14 mouse cellular contexts compared by ENCODE assay signal in genomic region chr17:83809197-83809829, GRCm38 (mm10). TPM values are rescaled to one million over a fixed set of nuclear protein-coding genes. Genes with fewer than 3 reads are reported as not detected.
DNase-seq lines count a peak whose midpoint lies in the region; ATAC-seq and TF ChIP-seq lines count a peak whose summit lies in the region.
"Had no signal": no experiment of that assay in that cellular context is flagged by ENCODE, and none has a peak within 500 bp of the region (broad histone marks: within the 10 kb centered on the region; RNA-seq: fewer than 3 reads in every experiment).

No protein-coding gene starts in this region.

- WGBS in embryonic facial prominence, embryonic 11.5 days, result 89% methylated on average over 17 of the region's 17 CpGs
- 89% methylated on average over 17 of the region's 17 CpGs for WGBS in embryonic facial prominence, embryonic 10.5 days
- WGBS in intestine, embryonic 16.5 days, result 90% methylated on average over 17 of the region's 17 CpGs
- WGBS in kidney, embryonic 14.5 days, result 81% methylated on average over 17 of the region's 17 CpGs

- intact Hi-C loops in gastrocnemius, adult 2 months (cut with DNase I), result no loop called here

- TF ChIP-seq CTCF in G1E (IDR thresholded peaks at IDR 0.05; ENCODE audit: low read depth, low read length), result no peak
- no peak for TF ChIP-seq CTCF in gastrocnemius, adult 2 months (IDR thresholded peaks at IDR 0.05)

- H3K27me3 ChIP-seq in embryonic facial prominence, embryonic 11.5 days (ENCODE audit: control insufficient read depth, insufficient read depth, low read length), result no peaks in the 10 kb centered on the region
- no peaks in the 10 kb centered on the region for H3K27me3 ChIP-seq in embryonic facial prominence, embryonic 10.5 days (replicated peaks; ENCODE audit: low read depth, poor library complexity, severe bottlenecking)
- H3K27me3 ChIP-seq in G1E (ENCODE audit: insufficient read depth, low read length), result no peaks in the 10 kb centered on the region
- H3K27me3 ChIP-seq in intestine, embryonic 16.5 days (replicated peaks; ENCODE audit: control insufficient read depth, insufficient read depth, low read length), result no peaks in the 10 kb centered on the region
- no peaks in the 10 kb centered on the region for H3K27me3 ChIP-seq in kidney, embryonic 14.5 days (ENCODE audit: control insufficient read depth, insufficient read depth, low read length)
- H3K27me3 ChIP-seq: embryonic facial prominence, embryonic 13.5 days had no signal

- no peak overlapping the region for H3K4me3 ChIP-seq in embryonic facial prominence, embryonic 11.5 days (ENCODE audit: low read depth, low read length)
- H3K4me3 ChIP-seq in embryonic facial prominence, embryonic 10.5 days, result no peak overlapping the region
- H3K4me3 ChIP-seq in G1E (ENCODE audit: low read depth, low read length), result peak overlapping the region; percentile 54; the same call in 1 of the 2 replicates
- no peak overlapping the region for H3K4me3 ChIP-seq in intestine, embryonic 16.5 days (ENCODE audit: low read length)
- no peak overlapping the region for H3K4me3 ChIP-seq in gastrocnemius, adult 2 months
- no peak overlapping the region for H3K4me3 ChIP-seq in kidney, embryonic 14.5 days (ENCODE audit: low read length)
- H3K4me3 ChIP-seq: embryonic facial prominence, embryonic 13.5 days; heart, adult 2 months; hindbrain, embryonic 10.5 days had no signal

- H3K4me1 ChIP-seq in embryonic facial prominence, embryonic 11.5 days (ENCODE audit: control insufficient read depth, insufficient read depth, low read length), result no peaks in the 10 kb centered on the region
- H3K4me1 ChIP-seq in embryonic facial prominence, embryonic 10.5 days, result 0 out of 2 replicates have a peak, but pooled peaks cover 3% of the 10 kb centered on the region
- H3K4me1 ChIP-seq in G1E (ENCODE audit: insufficient read depth, low read depth, low read length), result peaks cover 50% of the 10 kb centered on the region
- H3K4me1 ChIP-seq in intestine, embryonic 16.5 days (ENCODE audit: control insufficient read depth, insufficient read depth, low read length), result no peaks in the 10 kb centered on the region
- no peaks in the 10 kb centered on the region for H3K4me1 ChIP-seq in kidney, embryonic 14.5 days (ENCODE audit: control insufficient read depth, insufficient read depth, low read length)
- H3K4me1 ChIP-seq: embryonic facial prominence, embryonic 13.5 days had no signal

- H3K36me3 ChIP-seq in embryonic facial prominence, embryonic 11.5 days (replicated peaks; ENCODE audit: control insufficient read depth, insufficient read depth, low read depth, low read length), result no peaks in the 10 kb centered on the region
- peaks cover 25% of the 10 kb centered on the region for H3K36me3 ChIP-seq in embryonic facial prominence, embryonic 10.5 days (replicated peaks)
- peaks cover 58% of the 10 kb centered on the region for H3K36me3 ChIP-seq in G1E (replicated peaks)
- peaks cover 10% of the 10 kb centered on the region for H3K36me3 ChIP-seq in intestine, embryonic 16.5 days (ENCODE audit: control insufficient read depth, insufficient read depth, low read length)
- peaks cover 2% of the 10 kb centered on the region; the same call in 1 of the 2 replicates for H3K36me3 ChIP-seq in kidney, embryonic 14.5 days (ENCODE audit: control insufficient read depth, insufficient read depth, low read length)

- H3K9me3 ChIP-seq in embryonic facial prominence, embryonic 11.5 days (replicated peaks; ENCODE audit: control insufficient read depth, low read length), result no peaks in the 10 kb centered on the region
- no peaks in the 10 kb centered on the region for H3K9me3 ChIP-seq in embryonic facial prominence, embryonic 10.5 days
- no peaks in the 10 kb centered on the region for H3K9me3 ChIP-seq in G1E (replicated peaks)
- H3K9me3 ChIP-seq in intestine, embryonic 16.5 days (ENCODE audit: control insufficient read depth, low read length), result no peaks in the 10 kb centered on the region
- H3K9me3 ChIP-seq in kidney, embryonic 14.5 days (ENCODE audit: control insufficient read depth, low read length), result no peaks in the 10 kb centered on the region
- H3K9me3 ChIP-seq: embryonic facial prominence, embryonic 13.5 days; hindbrain, embryonic 10.5 days had no signal

- H3K9ac ChIP-seq in embryonic facial prominence, embryonic 11.5 days (replicated peaks; ENCODE audit: low read length), result no peak overlapping the region
- no peak overlapping the region for H3K9ac ChIP-seq in intestine, embryonic 16.5 days (ENCODE audit: low read depth, low read length)
- H3K9ac ChIP-seq in kidney, embryonic 14.5 days (ENCODE audit: low read depth, low read length), result no peak overlapping the region
- H3K9ac ChIP-seq: embryonic facial prominence, embryonic 13.5 days had no signal

- DNase-seq in embryonic facial prominence, embryonic 11.5 days (ENCODE audit: low spot score), result no peak
- no peak for DNase-seq in embryonic facial prominence, embryonic 10.5 days (ENCODE audit: low spot score)
- peak; percentile 66 for DNase-seq in G1E (ENCODE audit: low spot score)
- no peak for DNase-seq in gastrocnemius, adult 8-10 months (ENCODE audit: low spot score in 2 of 2)
- no peak for DNase-seq in gastrocnemius, adult 2 months
- DNase-seq: adrenal gland, postnatal 10 days; cerebellum, adult 2 months; heart, adult 2 months; kidney, postnatal 4 days had no signal

- no peak overlapping the region for H3K27ac ChIP-seq in embryonic facial prominence, embryonic 11.5 days (replicated peaks; ENCODE audit: low read depth, low read length)
- no peak overlapping the region for H3K27ac ChIP-seq in embryonic facial prominence, embryonic 10.5 days (replicated peaks)
- H3K27ac ChIP-seq in intestine, embryonic 16.5 days (ENCODE audit: low read length), result no peak overlapping the region
- no peak overlapping the region for H3K27ac ChIP-seq in gastrocnemius, adult 2 months
- H3K27ac ChIP-seq in kidney, embryonic 14.5 days (ENCODE audit: low read depth, low read length), result no peak overlapping the region
- H3K27ac ChIP-seq: embryonic facial prominence, embryonic 13.5 days; heart, adult 2 months; hindbrain, embryonic 10.5 days had no signal

- H3K4me2 ChIP-seq in embryonic facial prominence, embryonic 11.5 days (ENCODE audit: low read depth, low read length), result no peak overlapping the region
- no peak overlapping the region for H3K4me2 ChIP-seq in intestine, embryonic 16.5 days (ENCODE audit: low read depth, low read length)
- no peak overlapping the region for H3K4me2 ChIP-seq in kidney, embryonic 14.5 days (replicated peaks; ENCODE audit: low read depth, low read length)
- H3K4me2 ChIP-seq: embryonic facial prominence, embryonic 13.5 days had no signal

- 0 out of 2 replicates have a peak, but pooled peaks have one; percentile 41 for ATAC-seq in embryonic facial prominence, embryonic 11.5 days (replicated peaks; ENCODE audit: insufficient number of reproducible peaks, low FRiP score, low TSS enrichment, low read depth)
- peak; percentile 80 for ATAC-seq in G1E (ENCODE audit: extremely low read depth, insufficient number of reproducible peaks, low FRiP score, poor library complexity, severe bottlenecking)
- ATAC-seq in intestine, embryonic 16.5 days, result peak; percentile 63; the same call in 1 of the 2 replicates
- ATAC-seq in neutrophil, adult 5-6 weeks (ENCODE audit: extremely low read depth, insufficient number of reproducible peaks, low FRiP score, poor library complexity, severe bottlenecking), result peak; percentile 31; the same call in 1 of the 2 replicates
- no peak for ATAC-seq in kidney, embryonic 14.5 days (ENCODE audit: low FRiP score, low TSS enrichment)

RNA-seq across cellular contexts. Expression of gene Haao, which starts 38.5 kb away (rescaled TPM):
- polyA plus RNA-seq in embryonic facial prominence, embryonic 11.5 days (2014; fragmentation: Nextera tagmentation; extraction: Ambion mirVana), result 0.31 and 0.39 TPM in 2 replicates
- polyA plus RNA-seq in embryonic facial prominence, embryonic 10.5 days (2016; fragmentation: Nextera tagmentation; extraction: Ambion mirVana), result not detected in 2 replicates
- total RNA-seq in G1E (2014; fragmentation: Nextera tagmentation), result 4.8 and 11.9 TPM in 2 replicates
- 0.05 and 0.17 TPM in 2 replicates for total RNA-seq in G1E (2017)
- 1.1 and 1.5 TPM in 2 replicates for polyA plus RNA-seq in G1E (2012)
- polyA plus RNA-seq in intestine, embryonic 16.5 days (2015; fragmentation: Nextera tagmentation; extraction: Ambion mirVana), result 1.5 and 2.3 TPM in 2 replicates
- total RNA-seq in neutrophil, adult 5-6 weeks (2017), result 226 and 235 TPM in 2 replicates
- under 1 TPM in 1 of 4 experiments, not detected in 3; 0.40 TPM for total RNA-seq in gastrocnemius, adult 8-10 months (2022)
- total RNA-seq in gastrocnemius, adult 2 months (2021), result not detected
- 0.72 and 0.91 TPM in 2 replicates for polyA plus RNA-seq in kidney, embryonic 14.5 days (2014; fragmentation: Nextera tagmentation; extraction: Ambion mirVana)
